10 mouse cellular contexts compared by ENCODE assay signal in the genomic region with DNA sequence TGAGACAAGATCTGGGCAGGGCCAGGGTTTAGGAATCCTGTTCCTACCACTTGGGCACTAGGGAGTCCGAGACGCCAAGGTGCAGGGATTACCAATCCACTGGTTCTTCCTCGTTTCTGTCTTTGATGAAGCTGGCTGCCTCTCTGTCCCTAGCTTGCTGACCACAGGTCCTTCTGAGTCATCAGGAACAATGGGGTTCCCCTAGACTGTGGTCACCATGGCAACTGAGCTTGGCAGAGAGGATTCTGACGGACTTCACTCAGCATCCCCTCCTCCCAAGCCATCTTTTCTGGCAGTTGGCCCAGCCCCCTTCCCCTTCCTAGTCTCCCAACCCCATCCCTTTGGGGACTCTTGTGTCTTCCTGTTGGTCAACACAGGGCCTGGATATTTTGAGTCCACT. TPM values are rescaled to one million over a fixed set of nuclear protein-coding genes. Genes with fewer than 3 reads are reported as not detected.
DNase-seq lines count a peak whose midpoint lies in the region; ATAC-seq and TF ChIP-seq lines count a peak whose summit lies in the region.
"Had no signal": no experiment of that assay in that cellular context is flagged by ENCODE, and none has a peak within 500 bp of the region (broad histone marks: within the 10 kb centered on the region; RNA-seq: fewer than 3 reads in every experiment).

No protein-coding gene starts in this region.

- no peak for TF ChIP-seq EP300 in lung, postnatal 0 days (IDR thresholded peaks at IDR 0.05)

- DNase-seq in lung, postnatal 0 days (ENCODE audit: low spot score), result peak; percentile 23
- DNase-seq in lung, postnatal 25 days (ENCODE audit: low spot score), result no peak
- DNase-seq in cerebellum, postnatal 10 days, result peak; percentile 84 to 89
- peak; percentile 50 for DNase-seq in hindbrain, embryonic 11.5 days (ENCODE audit: low spot score)
- no peak for DNase-seq in kidney, adult 9 months
- DNase-seq in left cerebral cortex, adult 8-10 months (ENCODE audit: low spot score in 2 of 2), result no peak
- DNase-seq: kidney, adult 18-20 months; thymus, postnatal 14 days had no signal

- no peak overlapping the region for H3K4me3 ChIP-seq in lung, postnatal 0 days (ENCODE audit: low read depth, low read length)
- no peak overlapping the region for H3K4me3 ChIP-seq in hindbrain, embryonic 11.5 days (ENCODE audit: low read depth, low read length)
- H3K4me3 ChIP-seq in myocyte, result no peak overlapping the region
- H3K4me3 ChIP-seq: neural tube, embryonic 12.5 days had no signal

- H3ac ChIP-seq in myocyte (ENCODE audit: control insufficient read depth, insufficient read length), result no peak overlapping the region

- no peaks in the 10 kb centered on the region for H3K9me3 ChIP-seq in lung, postnatal 0 days (ENCODE audit: low read length)
- no peaks in the 10 kb centered on the region for H3K9me3 ChIP-seq in hindbrain, embryonic 11.5 days (ENCODE audit: control insufficient read depth, low read length)

- H3K36me3 ChIP-seq in lung, postnatal 0 days (ENCODE audit: insufficient read depth, low read length), result no peaks in the 10 kb centered on the region
- peaks cover 3% of the 10 kb centered on the region; the same call in 1 of the 2 replicates for H3K36me3 ChIP-seq in hindbrain, embryonic 11.5 days (ENCODE audit: control insufficient read depth, insufficient read depth, low read length)
- H3K36me3 ChIP-seq in myocyte (ENCODE audit: control insufficient read depth, insufficient read depth), result no peaks in the 10 kb centered on the region

- no peak overlapping the region for H3K4me2 ChIP-seq in lung, postnatal 0 days (replicated peaks; ENCODE audit: low read depth, low read length)
- H3K4me2 ChIP-seq in hindbrain, embryonic 11.5 days (replicated peaks; ENCODE audit: low read depth, low read length), result no peak overlapping the region
- peak overlapping the region; percentile 58 for H3K4me2 ChIP-seq in myocyte (ENCODE audit: low read depth)
- H3K4me2 ChIP-seq: neural tube, embryonic 12.5 days had no signal

- no peak for TF ChIP-seq POLR2A in myocyte (IDR thresholded peaks at IDR 0.05; ENCODE audit: insufficient read length, low read depth)

- no peak overlapping the region for H3K27ac ChIP-seq in lung, postnatal 0 days (ENCODE audit: low read length)
- no peak overlapping the region for H3K27ac ChIP-seq in hindbrain, embryonic 11.5 days (ENCODE audit: low read depth, low read length)
- H3K27ac ChIP-seq: neural tube, embryonic 12.5 days had no signal

- no peak for TF ChIP-seq CTCF in lung, postnatal 0 days (IDR thresholded peaks at IDR 0.05)

- WGBS in lung, postnatal 0 days, result 34% methylated on average over 4 of the region's 4 CpGs
- WGBS in hindbrain, embryonic 11.5 days, result 29% methylated on average over 4 of the region's 4 CpGs

- H3K9ac ChIP-seq in lung, postnatal 0 days (replicated peaks; ENCODE audit: low read depth), result no peak overlapping the region
- H3K9ac ChIP-seq in hindbrain, embryonic 11.5 days (ENCODE audit: low read depth, low read length), result no peak overlapping the region
- H3K9ac ChIP-seq: neural tube, embryonic 12.5 days had no signal

- H3K79me2 ChIP-seq in myocyte (ENCODE audit: control insufficient read depth, insufficient read depth), result no peaks in the 10 kb centered on the region

- no peaks in the 10 kb centered on the region for H3K4me1 ChIP-seq in lung, postnatal 0 days (ENCODE audit: insufficient read depth, low read depth, low read length)
- H3K4me1 ChIP-seq in hindbrain, embryonic 11.5 days (replicated peaks; ENCODE audit: control insufficient read depth, insufficient read depth, low read length), result no peaks in the 10 kb centered on the region

- H3K27me3 ChIP-seq in lung, postnatal 0 days (replicated peaks; ENCODE audit: insufficient read depth, low read length), result no peaks in the 10 kb centered on the region
- no peaks in the 10 kb centered on the region for H3K27me3 ChIP-seq in hindbrain, embryonic 11.5 days (ENCODE audit: control insufficient read depth, insufficient read depth, low read length)
- H3K27me3 ChIP-seq in myocyte (ENCODE audit: control insufficient read depth, insufficient read depth, insufficient read length), result no peaks in the 10 kb centered on the region
- H3K27me3 ChIP-seq: neural tube, embryonic 12.5 days had no signal

- ATAC-seq in lung, postnatal 0 days, result no peak
- ATAC-seq in hindbrain, embryonic 11.5 days (ENCODE audit: low FRiP score), result peak; percentile 40; the same call in 1 of the 2 replicates

TF ChIP-seq in myocyte, 11 proteins besides CTCF, POLR2A, EP300 and RAD21:
- TF ChIP-seq SRF (IDR thresholded peaks at IDR 0.05; ENCODE audit: control insufficient read depth, insufficient read length, low read depth), result no peak
- no peak for TF ChIP-seq E2F4 (IDR thresholded peaks at IDR 0.05; ENCODE audit: insufficient read depth)
- TF ChIP-seq REST (IDR thresholded peaks at IDR 0.05; ENCODE audit: insufficient read depth, insufficient read length), result no peak
- no peak for TF ChIP-seq MYOD1 (IDR thresholded peaks at IDR 0.05; ENCODE audit: control insufficient read depth in 1 of 3, insufficient read length in 2 of 3, low read depth in 2 of 3)
- TF ChIP-seq POLR2AphosphoS2 (IDR thresholded peaks at IDR 0.05; ENCODE audit: insufficient read length, low read depth), result no peak

RNA-seq across cellular contexts. Expression of a gene that starts 32.1 kb away (rescaled TPM):
- polyA plus RNA-seq in lung, postnatal 0 days (2015; fragmentation: Nextera tagmentation; extraction: Ambion mirVana), result 6.3 and 7.8 TPM in 2 replicates
- polyA plus RNA-seq in hindbrain, embryonic 11.5 days (2014; fragmentation: Nextera tagmentation; extraction: Ambion mirVana), result 12.3 and 13.2 TPM in 2 replicates
- polyA plus RNA-seq in myocyte (2012; fragmentation: generic; extraction: Trizol), result 7.3 TPM
- total RNA-seq in left cerebral cortex, adult 8-10 months (2022), result 10 to 100 TPM; 62.4 to 89.4 (median 68.0) TPM

RNA-seq across cellular contexts. Expression of a gene that starts 45.0 kb away (rescaled TPM):
- polyA plus RNA-seq in lung, postnatal 0 days (2015; fragmentation: Nextera tagmentation; extraction: Ambion mirVana), result 11.3 and 11.4 TPM in 2 replicates
- 21.8 and 22.8 TPM in 2 replicates for polyA plus RNA-seq in hindbrain, embryonic 11.5 days (2014; fragmentation: Nextera tagmentation; extraction: Ambion mirVana)
- 16.9 TPM for polyA plus RNA-seq in myocyte (2012; fragmentation: generic; extraction: Trizol)
- 10 to 100 TPM; 15.5 to 21.2 (median 16.8) TPM for total RNA-seq in left cerebral cortex, adult 8-10 months (2022)

RNA-seq across cellular contexts. Expression of a gene that starts 52.2 kb away (rescaled TPM):
- 4.4 and 5.6 TPM in 2 replicates for polyA plus RNA-seq in lung, postnatal 0 days (2015; fragmentation: Nextera tagmentation; extraction: Ambion mirVana)
- 7.1 and 8.2 TPM in 2 replicates for polyA plus RNA-seq in hindbrain, embryonic 11.5 days (2014; fragmentation: Nextera tagmentation; extraction: Ambion mirVana)
- polyA plus RNA-seq in myocyte (2012; fragmentation: generic; extraction: Trizol), result 4.8 TPM
- total RNA-seq in left cerebral cortex, adult 8-10 months (2022), result 10 to 100 TPM; 16.8 to 19.3 (median 18.2) TPM

Comparison
In these comparisons a context has a peak if more than half of its experiments do, and no peak if none do; other contexts are left out.
1. DNase-seq: peak in lung, postnatal 0 days (single experiment), cerebellum, postnatal 10 days (2 of 2) and hindbrain, embryonic 11.5 days (single experiment); none in lung, postnatal 25 days (single experiment), kidney, adult 9 months (single experiment) and left cerebral cortex, adult 8-10 months (0 of 2).